Mouse (Mus musculus) left cerebral cortex, postnatal 10 days (tissue): ENCODE measurements around the gene Sycp3. TPM values are rescaled to one million over a fixed set of nuclear protein-coding genes. Genes with fewer than 3 reads are reported as not detected.
"Not testable (repeated sequence)": the region's sequence is repeated elsewhere in the genome, so short reads cannot be mapped to it uniquely, and the experiment has no call there.

ENCODE experiments used
- DNase-seq, 2 experiments: peaks; one replicate each; pipeline ENCODE4 v3.0.0; 2021 to 2022; ENCODE audit warnings: low spot score in 2 of 2, mixed read lengths in 1 of 2; ENCODE audit errors: extremely low spot score in 1 of 2
- intact Hi-C: fragments of 180-260 bp; cut with DNase I; formaldehyde crosslinking; loops from one replicate; pipeline ENCODE4 v1.15.1; 2025
- total RNA-seq, 2 experiments: library from RNA; stranded (reverse); gene quantifications; 2 replicates each; pipeline ENCODE4 v1.2.3; 2021

The Sycp3 gene
- total RNA-seq, 2 experiments from 2014 or later: 0.77 to 1.7 TPM

GRCm38 (mm10) chr10:88494959-88495587 is 35.7 kb downstream of the Sycp3 start:
- intact Hi-C loops: no loop called here
- DNase-seq: no peak

- intact Hi-C loops: no loop called here
- no peak for DNase-seq
These were observed 37.6 kb downstream of the Sycp3 start for GRCm38 (mm10) chr10:88496864-88497564.

- no peak for DNase-seq
- intact Hi-C loops: no loop called here
These were observed 40.6 kb downstream of the Sycp3 start for GRCm38 (mm10) chr10:88499993-88500392.

- DNase-seq: no peak
- intact Hi-C loops: no loop called here
These were observed 42.0 kb downstream of the Sycp3 start for GRCm38 (mm10) chr10:88501370-88501769.

GRCm38 (mm10) chr10:88501886-88502765 is 42.8 kb downstream of the Sycp3 start:
- intact Hi-C loops: no loop called here

GRCm38 (mm10) chr10:88502919-88503318 is 43.5 kb downstream of the Sycp3 start:
- DNase-seq: no peak
- intact Hi-C loops: no loop called here

More at GRCm38 (mm10) chr10:88501886-88502765, 42.8 kb downstream of the Sycp3 start:
- DNase-seq: no peak

- intact Hi-C loops: no loop called here
- DNase-seq: peak; percentile 62 to 92
These were observed 44.3 kb downstream of the Sycp3 start, which contains the start of gene Chpt1 for GRCm38 (mm10) chr10:88503421-88504314. TSS of gene Chpt1 (minus strand) at chr10:88504073.

GRCm38 (mm10) chr10:88504481-88504880 is 45.1 kb downstream of the Sycp3 start:
- intact Hi-C loops: no loop called here
- DNase-seq: no peak

GRCm38 (mm10) chr10:88505256-88505655 is 45.9 kb downstream of the Sycp3 start:
- intact Hi-C loops: no loop called here

GRCm38 (mm10) chr10:88507691-88508143 is 48.3 kb downstream of the Sycp3 start:
- intact Hi-C loops: no loop called here
- DNase-seq: no peak

More at GRCm38 (mm10) chr10:88505256-88505655, 45.9 kb downstream of the Sycp3 start:
- no peak for DNase-seq

- no peak for DNase-seq
- intact Hi-C loops: no loop called here
These were observed 51.3 kb downstream of the Sycp3 start for GRCm38 (mm10) chr10:88510503-88511271.

- intact Hi-C loops: no loop called here
- DNase-seq: no peak
These were observed 52.0 kb downstream of the Sycp3 start for GRCm38 (mm10) chr10:88511355-88511754.

- intact Hi-C loops: no loop called here
- no peak for DNase-seq
These were observed 54.3 kb downstream of the Sycp3 start for GRCm38 (mm10) chr10:88513574-88514135.

- DNase-seq: peak in 1 of 2 experiments; percentile 78
- intact Hi-C loops: no loop called here
These were observed 55.1 kb downstream of the Sycp3 start for GRCm38 (mm10) chr10:88514495-88514894.

- intact Hi-C loops, DNase-seq: not testable (repeated sequence)
These were observed 55.7 kb downstream of the Sycp3 start for GRCm38 (mm10) chr10:88515049-88515448.

- DNase-seq: no peak
- intact Hi-C loops: no loop called here
These were observed 63.4 kb downstream of the Sycp3 start for GRCm38 (mm10) chr10:88522795-88523194.
